Mouse (Mus musculus): ENCODE data around the gene Uvrag. TPM values are rescaled to one million over a fixed set of nuclear protein-coding genes. Genes with fewer than 3 reads are reported as not detected.
"Not testable (repeated sequence)": the region's sequence is repeated elsewhere in the genome, so short reads cannot be mapped to it uniquely, and the experiment has no call there.

Uvrag gene
- total and polyA plus RNA-seq, 2 experiments, result 12.2 to 18.3 TPM

- Histone ChIP-seq H3K27me3 (ENCODE audit: control insufficient read depth, insufficient read depth, low read length) (no peaks in the 10 kb centered on the region), H3K4me3 (ENCODE audit: insufficient read depth, low read depth, low read length) (no peak overlapping the region), H3K36me3 (ENCODE audit: control insufficient read depth, insufficient read depth, low read length) (peaks cover 17% of the 10 kb centered on the region), H3K79me2 (ENCODE audit: control insufficient read depth, insufficient read depth, low read length) (peaks cover 8% of the 10 kb centered on the region; the same call in 1 of the 2 replicates), H3K4me1 (ENCODE audit: control insufficient read depth, insufficient read depth, low read length) (no peaks in the 10 kb centered on the region), H3K27ac (replicated peaks; ENCODE audit: insufficient read depth, low read depth, low read length) (no peak overlapping the region), H3K9ac (ENCODE audit: low read depth, low read length) (no peak overlapping the region)
- DNase-seq (ENCODE audit: extremely low read depth, low read depth, low spot score), result no peak
- WGBS, result 79% methylated on average over 4 of the region's 4 CpGs
- TF ChIP-seq POLR2A (IDR thresholded peaks at IDR 0.05; ENCODE audit: extremely low read depth, insufficient read depth, low read length) (no peak), CTCF (IDR thresholded peaks at IDR 0.05; ENCODE audit: low read depth, low read length) (no peak)
Measured at GRCm38 (mm10) chr7:98974590-98974989, 166.4 kb downstream of the Uvrag start.

DNA sequence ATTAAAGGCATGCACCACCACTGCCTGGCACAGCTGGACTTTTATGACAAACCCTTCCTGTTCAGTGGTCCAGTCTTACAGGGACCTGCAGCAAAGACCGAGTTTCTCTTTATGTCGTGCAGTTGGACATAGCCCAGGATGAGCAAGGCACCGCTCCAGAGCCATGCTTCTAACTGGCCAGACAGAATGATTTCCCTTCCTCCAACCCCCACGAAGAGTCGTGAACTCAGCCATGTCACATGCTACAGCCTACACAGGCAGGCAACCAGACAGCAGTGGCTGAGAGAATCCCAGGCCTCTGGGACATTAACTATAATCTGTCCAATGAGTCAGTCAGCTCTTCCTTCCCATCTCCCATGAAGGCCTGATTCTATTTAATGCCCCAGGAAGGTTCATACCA is 170.2 kb downstream of the Uvrag start:
- peak; percentile 7 for DNase-seq (ENCODE audit: extremely low read depth, low read depth, low spot score)
- H3K27me3 ChIP-seq (ENCODE audit: control insufficient read depth, insufficient read depth, low read length), result no peaks in the 10 kb centered on the region
- TF ChIP-seq POLR2A (IDR thresholded peaks at IDR 0.05; ENCODE audit: extremely low read depth, insufficient read depth, low read length), result no peak
- no peak overlapping the region for H3K9ac ChIP-seq (ENCODE audit: low read depth, low read length)
- H3K27ac ChIP-seq (replicated peaks; ENCODE audit: insufficient read depth, low read depth, low read length), result no peak overlapping the region
- WGBS, result 79% methylated on average over 5 of the region's 5 CpGs
- H3K79me2 ChIP-seq (ENCODE audit: control insufficient read depth, insufficient read depth, low read length), result peaks cover 3% of the 10 kb centered on the region; the same call in 1 of the 2 replicates
- H3K4me3 ChIP-seq (ENCODE audit: insufficient read depth, low read depth, low read length), result no peak overlapping the region
- H3K4me1 ChIP-seq (ENCODE audit: control insufficient read depth, insufficient read depth, low read length), result no peaks in the 10 kb centered on the region
- H3K36me3 ChIP-seq (ENCODE audit: control insufficient read depth, insufficient read depth, low read length), result no peaks in the 10 kb centered on the region; the same call in 1 of the 2 replicates

- Histone ChIP-seq H3K36me3 (ENCODE audit: control insufficient read depth, insufficient read depth, low read length) (no peaks in the 10 kb centered on the region; the same call in 1 of the 2 replicates), H3K27me3 (ENCODE audit: control insufficient read depth, insufficient read depth, low read length) (no peaks in the 10 kb centered on the region), H3K27ac (replicated peaks; ENCODE audit: insufficient read depth, low read depth, low read length) (no peak overlapping the region), H3K79me2 (ENCODE audit: control insufficient read depth, insufficient read depth, low read length) (peaks cover 3% of the 10 kb centered on the region; the same call in 1 of the 2 replicates), H3K9ac (ENCODE audit: low read depth, low read length) (no peak overlapping the region), H3K4me1 (ENCODE audit: control insufficient read depth, insufficient read depth, low read length) (no peaks in the 10 kb centered on the region), H3K4me3 (ENCODE audit: insufficient read depth, low read depth, low read length) (no peak overlapping the region)
- 95% methylated on average over 8 of the region's 8 CpGs for WGBS
- TF ChIP-seq CTCF (IDR thresholded peaks at IDR 0.05; ENCODE audit: low read depth, low read length), result no peak
- TF ChIP-seq POLR2A (IDR thresholded peaks at IDR 0.05; ENCODE audit: extremely low read depth, insufficient read depth, low read length), result no peak
- DNase-seq (ENCODE audit: extremely low read depth, low read depth, low spot score), result no peak
Measured at GRCm38 (mm10) chr7:98968741-98969395, 172.1 kb downstream of the Uvrag start.

GRCm38 (mm10) chr7:98968082-98968674 is 172.8 kb downstream of the Uvrag start:
- Histone ChIP-seq H3K36me3 (ENCODE audit: control insufficient read depth, insufficient read depth, low read length) (no peaks in the 10 kb centered on the region; the same call in 1 of the 2 replicates), H3K9ac (ENCODE audit: low read depth, low read length) (no peak overlapping the region), H3K79me2 (ENCODE audit: control insufficient read depth, insufficient read depth, low read length) (peaks cover 3% of the 10 kb centered on the region; the same call in 1 of the 2 replicates), H3K27me3 (ENCODE audit: control insufficient read depth, insufficient read depth, low read length) (no peaks in the 10 kb centered on the region), H3K4me1 (ENCODE audit: control insufficient read depth, insufficient read depth, low read length) (no peaks in the 10 kb centered on the region), H3K4me3 (ENCODE audit: insufficient read depth, low read depth, low read length) (no peak overlapping the region), H3K27ac (replicated peaks; ENCODE audit: insufficient read depth, low read depth, low read length) (no peak overlapping the region)
- TF ChIP-seq CTCF (IDR thresholded peaks at IDR 0.05; ENCODE audit: low read depth, low read length) (no peak), POLR2A (IDR thresholded peaks at IDR 0.05; ENCODE audit: extremely low read depth, insufficient read depth, low read length) (no peak)
- WGBS, result 68% methylated on average over 16 of the region's 16 CpGs
- DNase-seq (ENCODE audit: extremely low read depth, low read depth, low spot score), result no peak

GRCm38 (mm10) chr7:98967672-98968071 is 173.3 kb downstream of the Uvrag start:
- Histone ChIP-seq H3K79me2 (ENCODE audit: control insufficient read depth, insufficient read depth, low read length) (peaks cover 3% of the 10 kb centered on the region; the same call in 1 of the 2 replicates), H3K4me1 (ENCODE audit: control insufficient read depth, insufficient read depth, low read length) (no peaks in the 10 kb centered on the region), H3K4me3 (ENCODE audit: insufficient read depth, low read depth, low read length) (no peak overlapping the region), H3K27me3 (ENCODE audit: control insufficient read depth, insufficient read depth, low read length) (no peaks in the 10 kb centered on the region), H3K9ac (ENCODE audit: low read depth, low read length) (no peak overlapping the region), H3K27ac (replicated peaks; ENCODE audit: insufficient read depth, low read depth, low read length) (no peak overlapping the region), H3K36me3 (ENCODE audit: control insufficient read depth, insufficient read depth, low read length) (no peaks in the 10 kb centered on the region; the same call in 1 of the 2 replicates)
- TF ChIP-seq POLR2A (IDR thresholded peaks at IDR 0.05; ENCODE audit: extremely low read depth, insufficient read depth, low read length), result no peak
- TF ChIP-seq CTCF (IDR thresholded peaks at IDR 0.05; ENCODE audit: low read depth, low read length), result no peak
- DNase-seq (ENCODE audit: extremely low read depth, low read depth, low spot score), result no peak
- 85% methylated on average over 7 of the region's 7 CpGs for WGBS

- 91% methylated on average over 13 of the region's 13 CpGs for WGBS
- not testable (repeated sequence) for H3K4me1 ChIP-seq (ENCODE audit: control insufficient read depth, insufficient read depth, low read length); H3K27me3 ChIP-seq (ENCODE audit: control insufficient read depth, insufficient read depth, low read length); H3K4me3 ChIP-seq (ENCODE audit: insufficient read depth, low read depth, low read length); H3K27ac ChIP-seq (replicated peaks; ENCODE audit: insufficient read depth, low read depth, low read length); H3K79me2 ChIP-seq (ENCODE audit: control insufficient read depth, insufficient read depth, low read length); H3K9ac ChIP-seq (ENCODE audit: low read depth, low read length); DNase-seq (ENCODE audit: extremely low read depth, low read depth, low spot score); H3K36me3 ChIP-seq (ENCODE audit: control insufficient read depth, insufficient read depth, low read length)
Measured at GRCm38 (mm10) chr7:98963581-98963980, 177.4 kb downstream of the Uvrag start.
